Mouse (Mus musculus): ENCODE data around the gene Gm9945. TPM values are rescaled to one million over a fixed set of nuclear protein-coding genes. Genes with fewer than 3 reads are reported as not detected.

The Gm9945 gene
- polyA plus RNA-seq, 1 experiment from 2014 or later, result not detected

DNA sequence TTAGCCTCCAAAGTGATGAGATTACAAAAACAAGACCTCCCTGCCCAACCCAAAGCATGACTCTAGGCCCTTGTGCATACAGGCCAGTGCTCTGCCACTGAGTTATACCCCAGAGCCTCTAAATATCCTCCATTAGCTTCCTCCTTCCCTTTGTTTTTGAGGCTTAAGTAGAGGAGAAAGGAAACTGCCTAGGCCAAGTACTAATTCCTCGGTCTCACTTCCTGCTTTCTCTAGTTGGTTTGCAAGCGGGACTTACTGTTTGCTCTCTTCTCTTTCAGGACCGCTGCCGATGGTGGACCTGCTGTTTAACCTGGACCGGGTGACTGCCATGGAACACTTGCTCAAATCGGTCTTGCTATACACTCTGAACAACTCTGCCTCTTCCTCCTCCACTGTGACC lies 43.6 kb upstream of the Gm9945 start:
- Histone ChIP-seq H3K36me3 (ENCODE audit: insufficient read depth, low read length) (no peaks in the 10 kb centered on the region), H3K9ac (replicated peaks; ENCODE audit: low read depth) (no peak overlapping the region), H3K27me3 (replicated peaks; ENCODE audit: insufficient read depth, low read length) (no peaks in the 10 kb centered on the region), H3K4me2 (replicated peaks; ENCODE audit: low read depth, low read length) (no peak overlapping the region), H3K4me1 (ENCODE audit: insufficient read depth, low read depth, low read length) (0 out of 2 replicates have a peak, but pooled peaks cover 4% of the 10 kb centered on the region), H3K9me3 (ENCODE audit: low read length) (no peaks in the 10 kb centered on the region), H3K27ac (ENCODE audit: low read length) (no peak overlapping the region), H3K4me3 (ENCODE audit: low read depth, low read length) (no peak overlapping the region)
- WGBS, result 70% methylated on average over 6 of the region's 6 CpGs
- DNase-seq (ENCODE audit: low spot score) (no peak), ATAC-seq (no peak)
- TF ChIP-seq CTCF (IDR thresholded peaks at IDR 0.05), result no peak
- no peak for TF ChIP-seq EP300 (IDR thresholded peaks at IDR 0.05)

GRCm38 (mm10) chr11:53441921-53442320 lies 38.0 kb upstream of the Gm9945 start:
- Histone ChIP-seq H3K27ac (ENCODE audit: low read length) (no peak overlapping the region), H3K4me3 (ENCODE audit: low read depth, low read length) (no peak overlapping the region), H3K9ac (replicated peaks; ENCODE audit: low read depth) (no peak overlapping the region), H3K4me2 (replicated peaks; ENCODE audit: low read depth, low read length) (no peak overlapping the region), H3K9me3 (ENCODE audit: low read length) (no peaks in the 10 kb centered on the region), H3K36me3 (ENCODE audit: insufficient read depth, low read length) (no peaks in the 10 kb centered on the region), H3K27me3 (replicated peaks; ENCODE audit: insufficient read depth, low read length) (no peaks in the 10 kb centered on the region), H3K4me1 (ENCODE audit: insufficient read depth, low read depth, low read length) (no peaks in the 10 kb centered on the region)
- TF ChIP-seq CTCF (IDR thresholded peaks at IDR 0.05) (no peak), EP300 (IDR thresholded peaks at IDR 0.05) (no peak)
- ATAC-seq, result no peak
- 11% methylated on average over 12 of the region's 12 CpGs for WGBS
- DNase-seq (ENCODE audit: low spot score), result no peak

- H3K9ac ChIP-seq (replicated peaks; ENCODE audit: low read depth), result no peak overlapping the region
- no peak overlapping the region for H3K4me2 ChIP-seq (replicated peaks; ENCODE audit: low read depth, low read length)
- ATAC-seq (0 out of 2 replicates have a peak, but pooled peaks have one; percentile 19), DNase-seq (ENCODE audit: low spot score) (no peak)
- no peak overlapping the region for H3K4me3 ChIP-seq (ENCODE audit: low read depth, low read length)
- no peaks in the 10 kb centered on the region for H3K9me3 ChIP-seq (ENCODE audit: low read length)
- no peaks in the 10 kb centered on the region for H3K4me1 ChIP-seq (ENCODE audit: insufficient read depth, low read depth, low read length)
- no peaks in the 10 kb centered on the region for H3K27me3 ChIP-seq (replicated peaks; ENCODE audit: insufficient read depth, low read length)
- TF ChIP-seq CTCF (IDR thresholded peaks at IDR 0.05) (peak; percentile 75), EP300 (IDR thresholded peaks at IDR 0.05) (no peak)
- 32% methylated on average over 6 of the region's 6 CpGs for WGBS
- H3K27ac ChIP-seq (ENCODE audit: low read length), result no peak overlapping the region
- no peaks in the 10 kb centered on the region for H3K36me3 ChIP-seq (ENCODE audit: insufficient read depth, low read length)
Observed at GRCm38 (mm10) chr11:53443861-53444260, 36.1 kb upstream of the Gm9945 start.

DNA sequence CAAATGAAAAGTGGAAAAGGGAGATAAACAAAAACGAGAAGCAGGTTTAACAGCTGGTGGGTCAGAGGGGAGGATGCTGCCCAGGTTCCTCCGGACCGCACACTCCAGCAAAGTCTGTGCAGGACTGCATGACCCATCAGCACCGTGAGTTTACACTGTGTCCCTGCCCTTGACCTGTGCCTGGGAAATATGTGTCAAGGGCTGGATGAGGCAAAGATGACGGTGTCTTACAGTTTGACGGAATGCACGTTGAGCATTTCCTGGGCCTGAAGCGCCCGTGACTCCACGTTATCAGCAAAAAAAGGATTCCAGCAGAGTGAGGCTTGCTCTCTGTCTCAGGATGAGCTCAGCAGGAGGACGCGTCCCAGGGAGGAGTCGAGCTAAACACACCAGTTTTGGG lies 34.4 kb upstream of the Gm9945 start:
- WGBS, result 53% methylated on average over 13 of the region's 13 CpGs
- 0 out of 2 replicates have a peak, but pooled peaks cover 2% of the 10 kb centered on the region for H3K4me1 ChIP-seq (ENCODE audit: insufficient read depth, low read depth, low read length)
- no peaks in the 10 kb centered on the region for H3K36me3 ChIP-seq (ENCODE audit: insufficient read depth, low read length)
- H3K9ac ChIP-seq (replicated peaks; ENCODE audit: low read depth), result no peak overlapping the region
- H3K27me3 ChIP-seq (replicated peaks; ENCODE audit: insufficient read depth, low read length), result no peaks in the 10 kb centered on the region
- no peaks in the 10 kb centered on the region for H3K9me3 ChIP-seq (ENCODE audit: low read length)
- ATAC-seq (no peak), DNase-seq (ENCODE audit: low spot score) (no peak)
- H3K4me3 ChIP-seq (ENCODE audit: low read depth, low read length), result no peak overlapping the region
- no peak overlapping the region for H3K4me2 ChIP-seq (replicated peaks; ENCODE audit: low read depth, low read length)
- TF ChIP-seq CTCF (IDR thresholded peaks at IDR 0.05) (no peak), EP300 (IDR thresholded peaks at IDR 0.05) (no peak)
- no peak overlapping the region for H3K27ac ChIP-seq (ENCODE audit: low read length)

DNA sequence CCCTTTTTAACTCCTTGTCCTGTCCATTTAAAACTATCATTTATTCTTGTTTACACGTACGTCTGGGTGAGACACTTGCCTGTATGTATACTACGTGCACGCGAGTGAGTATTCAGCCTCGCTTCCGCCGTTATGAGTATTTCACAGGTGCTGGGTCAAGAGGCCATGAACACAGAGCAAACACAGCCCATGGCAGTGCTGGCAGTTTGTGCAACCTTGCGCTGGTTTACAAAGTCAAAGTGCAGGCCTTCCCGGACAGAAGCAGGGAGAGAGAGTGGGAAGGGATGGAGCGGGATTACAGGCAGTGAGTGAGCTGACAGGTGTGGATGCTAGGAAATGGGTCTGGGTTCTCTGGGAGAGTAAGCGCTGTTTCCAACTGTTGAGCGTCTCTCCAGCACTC lies 33.8 kb upstream of the Gm9945 start:
- 57% methylated on average over 13 of the region's 13 CpGs for WGBS
- DNase-seq (ENCODE audit: low spot score), result no peak

GRCm38 (mm10) chr11:53447996-53448395 lies 32.0 kb upstream of the Gm9945 start:
- Histone ChIP-seq H3K4me1 (ENCODE audit: insufficient read depth, low read depth, low read length) (0 out of 2 replicates have a peak, but pooled peaks cover 2% of the 10 kb centered on the region), H3K9me3 (ENCODE audit: low read length) (no peaks in the 10 kb centered on the region), H3K4me2 (replicated peaks; ENCODE audit: low read depth, low read length) (no peak overlapping the region), H3K27me3 (replicated peaks; ENCODE audit: insufficient read depth, low read length) (no peaks in the 10 kb centered on the region), H3K36me3 (ENCODE audit: insufficient read depth, low read length) (no peaks in the 10 kb centered on the region), H3K4me3 (ENCODE audit: low read depth, low read length) (no peak overlapping the region), H3K27ac (ENCODE audit: low read length) (no peak overlapping the region), H3K9ac (replicated peaks; ENCODE audit: low read depth) (no peak overlapping the region)
- DNase-seq (ENCODE audit: low spot score), result no peak
- WGBS, result 93% methylated on average over 8 of the region's 8 CpGs
- no peak for ATAC-seq
- TF ChIP-seq EP300 (IDR thresholded peaks at IDR 0.05) (no peak), CTCF (IDR thresholded peaks at IDR 0.05) (no peak)

More for the DNA sequence above, 33.8 kb upstream of the Gm9945 start:
- Histone ChIP-seq H3K9me3 (ENCODE audit: low read length) (no peaks in the 10 kb centered on the region), H3K27ac (ENCODE audit: low read length) (no peak overlapping the region), H3K4me3 (ENCODE audit: low read depth, low read length) (no peak overlapping the region), H3K27me3 (replicated peaks; ENCODE audit: insufficient read depth, low read length) (no peaks in the 10 kb centered on the region), H3K4me2 (replicated peaks; ENCODE audit: low read depth, low read length) (no peak overlapping the region), H3K4me1 (ENCODE audit: insufficient read depth, low read depth, low read length) (0 out of 2 replicates have a peak, but pooled peaks cover 2% of the 10 kb centered on the region), H3K9ac (replicated peaks; ENCODE audit: low read depth) (no peak overlapping the region), H3K36me3 (ENCODE audit: insufficient read depth, low read length) (no peaks in the 10 kb centered on the region)
- no peak for ATAC-seq
- TF ChIP-seq CTCF (IDR thresholded peaks at IDR 0.05) (no peak), EP300 (IDR thresholded peaks at IDR 0.05) (no peak)

DNA sequence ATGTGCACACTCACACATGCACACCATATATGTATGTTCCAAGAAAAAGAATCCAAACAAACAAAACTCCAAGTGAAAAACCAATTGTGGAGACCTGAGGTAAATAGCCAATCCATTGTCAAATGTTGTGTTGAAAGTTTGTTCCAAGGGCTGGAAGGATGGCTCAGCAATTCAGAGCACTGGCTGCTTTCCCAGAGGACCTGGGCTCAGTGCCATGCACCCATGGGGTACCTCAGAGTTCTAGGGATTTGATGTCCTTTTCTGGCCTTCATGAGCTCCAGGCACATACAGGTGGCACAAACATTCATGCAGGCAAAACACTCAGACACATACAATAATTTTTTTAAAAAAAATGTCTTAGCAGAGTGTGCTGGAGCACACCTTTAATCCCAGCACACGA lies 31.4 kb upstream of the Gm9945 start:
- TF ChIP-seq EP300 (IDR thresholded peaks at IDR 0.05) (no peak), CTCF (IDR thresholded peaks at IDR 0.05) (no peak)
- Histone ChIP-seq H3K9me3 (ENCODE audit: low read length) (no peaks in the 10 kb centered on the region), H3K9ac (replicated peaks; ENCODE audit: low read depth) (no peak overlapping the region), H3K4me2 (replicated peaks; ENCODE audit: low read depth, low read length) (no peak overlapping the region), H3K27ac (ENCODE audit: low read length) (no peak overlapping the region), H3K4me1 (ENCODE audit: insufficient read depth, low read depth, low read length) (0 out of 2 replicates have a peak, but pooled peaks cover 2% of the 10 kb centered on the region), H3K4me3 (ENCODE audit: low read depth, low read length) (no peak overlapping the region), H3K36me3 (ENCODE audit: insufficient read depth, low read length) (no peaks in the 10 kb centered on the region), H3K27me3 (replicated peaks; ENCODE audit: insufficient read depth, low read length) (no peaks in the 10 kb centered on the region)
- DNase-seq (ENCODE audit: low spot score) (no peak), ATAC-seq (no peak)
- WGBS, result 93% methylated on average over 1 of the region's 1 CpGs

Data from lung, postnatal 0 days (tissue).